ENCODE assay signal across 12 mouse cellular contexts in genomic region chr13:104040950-104041349, GRCm38 (mm10).
A peak's percentile ranks its signal among the peaks of the same experiment; 100 is the strongest.
DNase-seq lines count a peak whose midpoint lies in the region; ATAC-seq and TF ChIP-seq lines count a peak whose summit lies in the region.
"Had no signal": no experiment of that assay in that cellular context is flagged by ENCODE, and none has a peak within 500 bp of the region (broad histone marks: within the 10 kb centered on the region; RNA-seq: fewer than 3 reads in every experiment).

No protein-coding gene starts in this region.

- peak; percentile 39 for DNase-seq in kidney, adult 2 months
- peak; percentile 76 for DNase-seq in adrenal gland, postnatal 14 days
- DNase-seq in liver, result peak; percentile 43
- no peak for DNase-seq in frontal cortex, postnatal 25 days (ENCODE audit: low spot score in 2 of 2)
- no peak for DNase-seq in heart, postnatal 4 days
- DNase-seq: cerebellum, adult 11-12 months; gastrocnemius, postnatal 14 days had no signal

- no peak overlapping the region for H3ac ChIP-seq in myocyte (ENCODE audit: control insufficient read depth, insufficient read length)

- no peaks in the 10 kb centered on the region for H3K36me3 ChIP-seq in kidney, adult 2 months (ENCODE audit: control insufficient read depth, insufficient read depth, low read length)
- H3K36me3 ChIP-seq in kidney, embryonic 15.5 days, result no peaks in the 10 kb centered on the region
- H3K36me3 ChIP-seq in myocyte (ENCODE audit: control insufficient read depth, insufficient read depth), result no peaks in the 10 kb centered on the region
- no peaks in the 10 kb centered on the region for H3K36me3 ChIP-seq in forebrain, embryonic 15.5 days
- H3K36me3 ChIP-seq: heart, embryonic 15.5 days had no signal

- no peak overlapping the region for H3K4me2 ChIP-seq in kidney, embryonic 15.5 days
- peak overlapping the region; percentile 19 for H3K4me2 ChIP-seq in myocyte (ENCODE audit: low read depth)
- H3K4me2 ChIP-seq in forebrain, embryonic 15.5 days (replicated peaks), result no peak overlapping the region
- H3K4me2 ChIP-seq: heart, embryonic 15.5 days had no signal

- 34% methylated on average over 4 of the region's 4 CpGs for WGBS in kidney, adult 2 months
- 49% methylated on average over 4 of the region's 4 CpGs for WGBS in kidney, embryonic 15.5 days
- WGBS in forebrain, embryonic 15.5 days, result 87% methylated on average over 4 of the region's 4 CpGs

- H3K27me3 ChIP-seq in kidney, adult 2 months (replicated peaks; ENCODE audit: control insufficient read depth, insufficient read depth, low read length), result no peaks in the 10 kb centered on the region
- no peaks in the 10 kb centered on the region for H3K27me3 ChIP-seq in kidney, embryonic 15.5 days
- H3K27me3 ChIP-seq in myocyte (ENCODE audit: control insufficient read depth, insufficient read depth, insufficient read length), result no peaks in the 10 kb centered on the region
- no peaks in the 10 kb centered on the region for H3K27me3 ChIP-seq in forebrain, embryonic 15.5 days
- H3K27me3 ChIP-seq: heart, embryonic 15.5 days had no signal

- no peak overlapping the region for H3K9ac ChIP-seq in kidney, embryonic 15.5 days
- H3K9ac ChIP-seq in forebrain, embryonic 15.5 days (replicated peaks), result no peak overlapping the region
- H3K9ac ChIP-seq: heart, embryonic 15.5 days had no signal

- H3K79me2 ChIP-seq in myocyte (ENCODE audit: control insufficient read depth, insufficient read depth), result no peaks in the 10 kb centered on the region

- no peak for ATAC-seq in kidney, embryonic 15.5 days (replicated peaks; ENCODE audit: low FRiP score)
- no peak for ATAC-seq in forebrain, embryonic 15.5 days (replicated peaks)

- H3K27ac ChIP-seq in kidney, adult 2 months (ENCODE audit: insufficient read depth, low read depth, low read length), result no peak overlapping the region
- H3K27ac ChIP-seq in kidney, embryonic 15.5 days, result no peak overlapping the region
- H3K27ac ChIP-seq in forebrain, embryonic 15.5 days (replicated peaks), result no peak overlapping the region
- H3K27ac ChIP-seq: heart, embryonic 15.5 days had no signal

- TF ChIP-seq CTCF in kidney, adult 2 months (conservative IDR thresholded peaks at IDR 0.05; ENCODE audit: insufficient read depth, insufficient read length, low read depth, low read length), result no peak

- no peak overlapping the region for H3K4me3 ChIP-seq in kidney, adult 2 months (ENCODE audit: insufficient read depth, low read depth, low read length)
- H3K4me3 ChIP-seq in kidney, embryonic 15.5 days (replicated peaks), result no peak overlapping the region
- H3K4me3 ChIP-seq in myocyte, result no peak overlapping the region
- H3K4me3 ChIP-seq in forebrain, embryonic 15.5 days, result no peak overlapping the region
- H3K4me3 ChIP-seq: heart, embryonic 15.5 days; left cerebral cortex, adult 2 months had no signal

- peaks cover 26% of the 10 kb centered on the region for H3K4me1 ChIP-seq in kidney, adult 2 months (ENCODE audit: control insufficient read depth, insufficient read depth, low read length)
- H3K4me1 ChIP-seq in kidney, embryonic 15.5 days, result peaks cover 43% of the 10 kb centered on the region
- peaks cover 29% of the 10 kb centered on the region for H3K4me1 ChIP-seq in forebrain, embryonic 15.5 days

- no peak for TF ChIP-seq POLR2A in kidney, adult 2 months (IDR thresholded peaks at IDR 0.05; ENCODE audit: low read depth, low read length)
- no peak for TF ChIP-seq POLR2A in myocyte (IDR thresholded peaks at IDR 0.05; ENCODE audit: insufficient read length, low read depth)

- no peaks in the 10 kb centered on the region for H3K9me3 ChIP-seq in kidney, embryonic 15.5 days (replicated peaks)
- no peaks in the 10 kb centered on the region for H3K9me3 ChIP-seq in forebrain, embryonic 15.5 days
- H3K9me3 ChIP-seq: heart, embryonic 15.5 days had no signal

TF ChIP-seq in myocyte, 11 proteins besides CTCF, POLR2A, EP300 and RAD21:
- TF ChIP-seq MYOD1 (IDR thresholded peaks at IDR 0.05; ENCODE audit: control insufficient read depth in 1 of 3, insufficient read length in 2 of 3, low read depth in 2 of 3) (peak in 2 of 3 experiments; percentile 7 to 18), REST (IDR thresholded peaks at IDR 0.05; ENCODE audit: insufficient read depth, insufficient read length) (no peak), TCF12 (IDR thresholded peaks at IDR 0.05; ENCODE audit: insufficient read depth, poor library complexity, severe bottlenecking) (no peak)

Comparison
In these comparisons a context has a peak if more than half of its experiments do, and no peak if none do; other contexts are left out.
1. DNase-seq: peak in kidney, adult 2 months (single experiment), adrenal gland, postnatal 14 days (single experiment) and liver (single experiment); none in frontal cortex, postnatal 25 days (0 of 2) and heart, postnatal 4 days (single experiment).